Mouse (Mus musculus): ENCODE measurements around the gene Prrg2. TPM values are rescaled to one million over a fixed set of nuclear protein-coding genes. Genes with fewer than 3 reads are reported as not detected.
A peak's percentile ranks its signal among the peaks of the same experiment; 100 is the strongest.

The Prrg2 gene
- total and polyA plus RNA-seq, 2 experiments from 2014 or later, result 10.5 to 17.2 TPM

GRCm38 (mm10) chr7:45090251-45090977, 27.9 kb upstream of the Prrg2 start:
- no peaks in the 10 kb centered on the region for H3K9me3 ChIP-seq (ENCODE audit: low read length)
- H3K36me3 ChIP-seq (ENCODE audit: insufficient read depth, low read length), result no peaks in the 10 kb centered on the region
- H3K27ac ChIP-seq, result no peak overlapping the region
- 85% methylated on average over 13 of the region's 13 CpGs for WGBS
- no peak for ATAC-seq
- H3K4me3 ChIP-seq (ENCODE audit: low read length), result no peak overlapping the region
- TF ChIP-seq CTCF (IDR thresholded peaks at IDR 0.05; ENCODE audit: low read depth), result no peak
- DNase-seq (ENCODE audit: low spot score), result no peak
- H3K9ac ChIP-seq (replicated peaks; ENCODE audit: low read length), result no peak overlapping the region
- H3K27me3 ChIP-seq (ENCODE audit: insufficient read depth, low read length), result no peaks in the 10 kb centered on the region
- no peaks in the 10 kb centered on the region for H3K4me1 ChIP-seq (ENCODE audit: insufficient read depth, low read length)
- H3K4me2 ChIP-seq (ENCODE audit: low read depth, low read length), result no peak overlapping the region

- no peak for TF ChIP-seq CTCF (IDR thresholded peaks at IDR 0.05; ENCODE audit: low read depth)
- DNase-seq (ENCODE audit: low spot score) (no peak), ATAC-seq (no peak)
Observed at GRCm38 (mm10) chr7:45088597-45088996, 26.1 kb upstream of the Prrg2 start.

GRCm38 (mm10) chr7:45086084-45086483, 23.6 kb upstream of the Prrg2 start:
- Histone ChIP-seq H3K27me3 (ENCODE audit: insufficient read depth, low read length) (no peaks in the 10 kb centered on the region), H3K36me3 (ENCODE audit: insufficient read depth, low read length) (no peaks in the 10 kb centered on the region), H3K4me2 (ENCODE audit: low read depth, low read length) (no peak overlapping the region), H3K9me3 (ENCODE audit: low read length) (no peaks in the 10 kb centered on the region), H3K27ac (no peak overlapping the region), H3K4me1 (ENCODE audit: insufficient read depth, low read length) (no peaks in the 10 kb centered on the region), H3K4me3 (ENCODE audit: low read length) (no peak overlapping the region), H3K9ac (replicated peaks; ENCODE audit: low read length) (no peak overlapping the region)
- no peak for ATAC-seq
- WGBS, result 80% methylated on average over 4 of the region's 4 CpGs
- TF ChIP-seq CTCF (IDR thresholded peaks at IDR 0.05; ENCODE audit: low read depth), result peak; percentile 24; the same call in 1 of the 2 replicates
- no peak for DNase-seq (ENCODE audit: low spot score)

More at GRCm38 (mm10) chr7:45088597-45088996, 26.1 kb upstream of the Prrg2 start:
- Histone ChIP-seq H3K27ac (no peak overlapping the region), H3K27me3 (ENCODE audit: insufficient read depth, low read length) (no peaks in the 10 kb centered on the region), H3K4me3 (ENCODE audit: low read length) (no peak overlapping the region), H3K9ac (replicated peaks; ENCODE audit: low read length) (no peak overlapping the region), H3K4me2 (ENCODE audit: low read depth, low read length) (no peak overlapping the region), H3K9me3 (ENCODE audit: low read length) (no peaks in the 10 kb centered on the region), H3K36me3 (ENCODE audit: insufficient read depth, low read length) (no peaks in the 10 kb centered on the region), H3K4me1 (ENCODE audit: insufficient read depth, low read length) (no peaks in the 10 kb centered on the region)
- 95% methylated on average over 17 of the region's 17 CpGs for WGBS

- H3K27ac ChIP-seq, result peak overlapping the region; percentile 62; the same call in 1 of the 2 replicates
- H3K9ac ChIP-seq (replicated peaks; ENCODE audit: low read length), result no peak overlapping the region
- DNase-seq (ENCODE audit: low spot score) (no peak), ATAC-seq (no peak)
- no peak for TF ChIP-seq CTCF (IDR thresholded peaks at IDR 0.05; ENCODE audit: low read depth)
- no peaks in the 10 kb centered on the region for H3K27me3 ChIP-seq (ENCODE audit: insufficient read depth, low read length)
- H3K36me3 ChIP-seq (ENCODE audit: insufficient read depth, low read length), result no peaks in the 10 kb centered on the region
- H3K4me3 ChIP-seq (ENCODE audit: low read length), result no peak overlapping the region
- WGBS, result 83% methylated on average over 22 of the region's 22 CpGs
- no peak overlapping the region for H3K4me2 ChIP-seq (ENCODE audit: low read depth, low read length)
- no peaks in the 10 kb centered on the region for H3K4me1 ChIP-seq (ENCODE audit: insufficient read depth, low read length)
- H3K9me3 ChIP-seq (ENCODE audit: low read length), result no peaks in the 10 kb centered on the region
Observed at GRCm38 (mm10) chr7:45083300-45083890, 20.9 kb upstream of the Prrg2 start.

GRCm38 (mm10) chr7:45082401-45083299, 20.2 kb upstream of the Prrg2 start:
- Histone ChIP-seq H3K27ac (peak overlapping the region; percentile 62; the same call in 1 of the 2 replicates), H3K4me3 (ENCODE audit: low read length) (no peak overlapping the region), H3K4me1 (ENCODE audit: insufficient read depth, low read length) (no peaks in the 10 kb centered on the region), H3K36me3 (ENCODE audit: insufficient read depth, low read length) (peaks cover 3% of the 10 kb centered on the region; the same call in 1 of the 2 replicates), H3K9me3 (ENCODE audit: low read length) (no peaks in the 10 kb centered on the region), H3K9ac (replicated peaks; ENCODE audit: low read length) (no peak overlapping the region), H3K27me3 (ENCODE audit: insufficient read depth, low read length) (no peaks in the 10 kb centered on the region), H3K4me2 (ENCODE audit: low read depth, low read length) (no peak overlapping the region)
- no peak for ATAC-seq
- peak; percentile 10; the same call in 1 of the 2 replicates for TF ChIP-seq CTCF (IDR thresholded peaks at IDR 0.05; ENCODE audit: low read depth)
- 72% methylated on average over 25 of the region's 25 CpGs for WGBS
- DNase-seq (ENCODE audit: low spot score), result peak; percentile 18

GRCm38 (mm10) chr7:45081016-45081415, 18.5 kb upstream of the Prrg2 start:
- no peak for DNase-seq (ENCODE audit: low spot score)
- Histone ChIP-seq H3K27ac (no peak overlapping the region), H3K9me3 (ENCODE audit: low read length) (no peaks in the 10 kb centered on the region), H3K36me3 (ENCODE audit: insufficient read depth, low read length) (peaks cover 12% of the 10 kb centered on the region), H3K4me3 (ENCODE audit: low read length) (no peak overlapping the region), H3K9ac (replicated peaks; ENCODE audit: low read length) (no peak overlapping the region), H3K4me1 (ENCODE audit: insufficient read depth, low read length) (no peaks in the 10 kb centered on the region), H3K27me3 (ENCODE audit: insufficient read depth, low read length) (no peaks in the 10 kb centered on the region), H3K4me2 (ENCODE audit: low read depth, low read length) (no peak overlapping the region)
- no peak for TF ChIP-seq CTCF (IDR thresholded peaks at IDR 0.05; ENCODE audit: low read depth)
- WGBS, result 50% methylated on average over 5 of the region's 5 CpGs
- no peak for ATAC-seq

Measured in hindbrain, postnatal 0 days (tissue).